Mouse (Mus musculus) intestine, embryonic 16.5 days (tissue): ENCODE data around the gene Usp19. TPM values are rescaled to one million over a fixed set of nuclear protein-coding genes. Genes with fewer than 3 reads are reported as not detected.

Source experiments
- ATAC-seq: fragments of 200-750 bp; cut with Nextera tagmentation; 2 replicates; pipeline ENCODE4 v1.8.0; 2017; ENCODE audit warnings: moderate TSS enrichment, moderate library complexity
- H3K27ac ChIP-seq: fragments of 300-500 bp; sonication (generic); 2 replicates; pipeline ENCODE4 v1.5.1; 2014; ENCODE audit warnings: mild to moderate bottlenecking, low read length
- H3K27me3 ChIP-seq: fragments of 300-500 bp; sonication (generic); replicated peaks from 2 replicates; pipeline ENCODE4 v1.6.1; 2014; ENCODE audit warnings: low read length, control low read depth, mixed read lengths; ENCODE audit not compliant: control insufficient read depth, insufficient read depth
- H3K36me3 ChIP-seq: fragments of 300-500 bp; sonication (generic); 2 replicates; pipeline ENCODE4 v1.6.1; 2014; ENCODE audit warnings: low read length, control low read depth; ENCODE audit not compliant: control insufficient read depth, insufficient read depth
- H3K4me1 ChIP-seq: fragments of 300-500 bp; sonication (generic); 2 replicates; pipeline ENCODE4 v1.6.1; 2014; ENCODE audit warnings: low read length, control low read depth, mixed read lengths; ENCODE audit not compliant: control insufficient read depth, insufficient read depth
- H3K4me2 ChIP-seq: fragments of 300-500 bp; sonication (generic); 2 replicates; pipeline ENCODE4 v1.6.1; 2014; ENCODE audit warnings: low read depth, low read length, control low read depth
- H3K4me3 ChIP-seq: fragments of 300-500 bp; sonication (generic); 2 replicates; pipeline ENCODE4 v1.5.1; 2014; ENCODE audit warnings: mild to moderate bottlenecking, low read length
- H3K9ac ChIP-seq: fragments of 300-500 bp; sonication (generic); 2 replicates; pipeline ENCODE4 v1.6.1; 2014; ENCODE audit warnings: low read depth, low read length
- H3K9me3 ChIP-seq: fragments of 300-500 bp; sonication (generic); 2 replicates; pipeline ENCODE4 v1.6.1; 2016; ENCODE audit warnings: low read length, control low read depth; ENCODE audit not compliant: control insufficient read depth
- WGBS: fragments of 180-500 bp; shearing (Covaris S2); extraction: QIAGEN DNeasy Blood & Tissue Kit; methylation state at CpG from one replicate; pipeline ENCODE4 v1.1.7; 2014; 5-methylcytosine and 5-hydroxymethylcytosine counted together
- polyA plus RNA-seq: library from polyadenylated mRNA; unstranded; fragments of >200 nt; fragmentation: Nextera tagmentation; extraction: Ambion mirVana; gene quantifications from 2 replicates; pipeline ENCODE4 v1.2.1, GENCODE M21; 2015

Usp19 gene
- polyA plus RNA-seq = 35.7 and 42.8 TPM in 2 replicates

DNA sequence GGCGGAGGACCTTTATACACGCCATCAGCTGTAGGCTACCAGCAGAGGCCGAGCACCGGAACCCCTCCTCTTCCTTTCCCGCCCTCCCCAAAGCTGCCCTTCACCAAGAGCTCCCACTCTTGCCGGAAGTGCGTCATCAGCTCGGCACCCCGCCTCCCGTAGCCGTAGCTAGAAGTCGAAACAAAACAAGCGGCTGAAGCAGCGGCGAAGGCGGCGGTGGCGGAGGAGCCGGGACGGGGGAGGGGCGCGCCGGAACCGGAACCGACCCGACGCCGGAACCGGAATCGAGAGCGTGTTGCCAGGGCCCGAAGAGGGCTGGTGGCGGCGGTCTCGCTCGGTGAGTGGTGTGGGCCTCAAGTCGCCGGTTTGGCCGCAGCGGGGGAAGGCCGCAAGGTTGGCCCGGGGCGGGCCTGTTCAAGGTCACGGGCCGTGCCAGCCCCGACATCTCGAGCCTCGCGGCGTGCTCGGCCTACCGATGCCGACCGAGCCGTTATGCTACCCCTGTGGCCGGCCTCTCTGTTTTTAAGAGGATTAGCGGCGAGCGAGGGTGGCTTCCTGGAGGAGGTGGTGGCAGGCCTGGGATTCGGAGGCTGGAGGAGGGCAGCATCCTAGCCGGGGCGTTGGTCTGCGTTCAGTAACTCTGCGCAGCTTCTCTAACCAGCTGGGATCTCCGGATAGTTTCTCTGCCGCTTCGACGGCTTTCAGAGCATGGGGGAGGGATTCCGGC is at the start of gene Usp19:
Gene Usp19 (plus strand): TSS at position 44 of the 727 bp plus-strand sequence.
- Histone ChIP-seq H3K9ac (peak within 1 kb of the TSS; percentile 96), H3K27me3 (no peaks in the 10 kb centered on the region), H3K4me1 (peaks cover 21% of the 10 kb centered on the region), H3K9me3 (no peaks in the 10 kb centered on the region), H3K36me3 (peaks cover 45% of the 10 kb centered on the region), H3K4me3 (peak within 1 kb of the TSS; percentile 98), H3K27ac (peak within 1 kb of the TSS; percentile 97), H3K4me2 (peak within 1 kb of the TSS; percentile 95)
- WGBS = under 1% methylated on average over 68 of the region's 69 CpGs
- ATAC-seq = peak; percentile 96

- ATAC-seq = no peak
- Histone ChIP-seq H3K9me3 (no peaks in the 10 kb centered on the region), H3K9ac (no peak overlapping the region), H3K27ac (no peak overlapping the region), H3K4me1 (peaks cover 4% of the 10 kb centered on the region; the same call in 1 of the 2 replicates), H3K4me2 (no peak overlapping the region), H3K4me3 (no peak overlapping the region), H3K36me3 (no peaks in the 10 kb centered on the region), H3K27me3 (no peaks in the 10 kb centered on the region)
- WGBS = 82% methylated on average over 11 of the region's 11 CpGs
Observed at GRCm38 (mm10) chr9:108441236-108441919, 49.0 kb upstream of the Usp19 start.

GRCm38 (mm10) chr9:108445125-108445524 is 45.3 kb upstream of the Usp19 start:
- Histone ChIP-seq H3K27me3 (no peaks in the 10 kb centered on the region), H3K4me2 (no peak overlapping the region), H3K4me3 (no peak overlapping the region), H3K4me1 (peaks cover 11% of the 10 kb centered on the region), H3K27ac (no peak overlapping the region), H3K9ac (no peak overlapping the region), H3K36me3 (no peaks in the 10 kb centered on the region; the same call in 1 of the 2 replicates), H3K9me3 (no peaks in the 10 kb centered on the region)
- WGBS = 64% methylated on average over 9 of the region's 9 CpGs
- ATAC-seq = no peak

DNA sequence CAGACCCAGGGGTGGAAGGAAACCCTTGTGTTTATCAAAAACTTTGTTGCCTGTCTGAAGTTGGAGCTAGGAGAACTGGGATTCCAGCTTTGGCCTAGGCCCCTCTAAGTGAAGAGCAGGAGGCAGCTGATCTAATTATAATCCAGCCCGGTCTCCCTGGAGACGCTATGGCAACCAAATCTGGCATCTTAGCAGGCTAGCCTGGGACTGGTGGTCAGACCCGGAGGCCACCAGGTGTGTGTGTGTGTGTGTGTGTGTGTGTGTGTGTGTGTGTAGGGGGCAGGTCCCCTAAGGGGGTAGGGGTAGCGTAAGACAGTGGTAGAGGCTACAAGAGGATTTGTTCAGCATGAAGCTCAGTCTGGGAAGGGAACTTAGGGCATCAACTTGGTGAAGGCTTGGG is 40.5 kb upstream of the Usp19 start:
- Histone ChIP-seq H3K4me1 (peaks cover 30% of the 10 kb centered on the region), H3K4me2 (peak overlapping the region; percentile 98), H3K9me3 (no peaks in the 10 kb centered on the region), H3K27ac (peak overlapping the region; percentile 54), H3K36me3 (no peaks in the 10 kb centered on the region; the same call in 1 of the 2 replicates), H3K4me3 (peak overlapping the region; percentile 66; the same call in 1 of the 2 replicates), H3K27me3 (no peaks in the 10 kb centered on the region), H3K9ac (peak overlapping the region; percentile 46; the same call in 1 of the 2 replicates)
- 54% methylated on average over 4 of the region's 4 CpGs for WGBS
- ATAC-seq = no peak

- ATAC-seq = peak; percentile 39
- 59% methylated on average over 21 of the region's 21 CpGs for WGBS
- Histone ChIP-seq H3K4me1 (peaks cover 30% of the 10 kb centered on the region), H3K9me3 (no peaks in the 10 kb centered on the region), H3K36me3 (no peaks in the 10 kb centered on the region; the same call in 1 of the 2 replicates), H3K4me3 (peak overlapping the region; percentile 66), H3K27ac (peak overlapping the region; percentile 66), H3K4me2 (peak overlapping the region; percentile 98), H3K27me3 (no peaks in the 10 kb centered on the region), H3K9ac (peak overlapping the region; percentile 46; the same call in 1 of the 2 replicates)
Observed at GRCm38 (mm10) chr9:108450292-108451169, 39.9 kb upstream of the Usp19 start.

GRCm38 (mm10) chr9:108451170-108451493 is 39.3 kb upstream of the Usp19 start:
- peak overlapping the region; percentile 66 for H3K4me3 ChIP-seq

GRCm38 (mm10) chr9:108451519-108452160 is 38.8 kb upstream of the Usp19 start:
- Histone ChIP-seq H3K27ac (peak overlapping the region; percentile 66), H3K9ac (peak overlapping the region; percentile 74), H3K9me3 (no peaks in the 10 kb centered on the region), H3K4me3 (peak overlapping the region; percentile 66), H3K4me2 (peak overlapping the region; percentile 98), H3K36me3 (no peaks in the 10 kb centered on the region; the same call in 1 of the 2 replicates), H3K4me1 (peaks cover 30% of the 10 kb centered on the region), H3K27me3 (no peaks in the 10 kb centered on the region)
- ATAC-seq = peak; percentile 9
- WGBS = 57% methylated on average over 6 of the region's 6 CpGs

More at GRCm38 (mm10) chr9:108451170-108451493, 39.3 kb upstream of the Usp19 start:
- no peak for ATAC-seq
- Histone ChIP-seq H3K27me3 (no peaks in the 10 kb centered on the region), H3K4me1 (peaks cover 30% of the 10 kb centered on the region), H3K4me2 (peak overlapping the region; percentile 98), H3K27ac (peak overlapping the region; percentile 66), H3K36me3 (no peaks in the 10 kb centered on the region; the same call in 1 of the 2 replicates), H3K9ac (peak overlapping the region; percentile 46; the same call in 1 of the 2 replicates), H3K9me3 (no peaks in the 10 kb centered on the region)
- 74% methylated on average over 6 of the region's 6 CpGs for WGBS

DNA sequence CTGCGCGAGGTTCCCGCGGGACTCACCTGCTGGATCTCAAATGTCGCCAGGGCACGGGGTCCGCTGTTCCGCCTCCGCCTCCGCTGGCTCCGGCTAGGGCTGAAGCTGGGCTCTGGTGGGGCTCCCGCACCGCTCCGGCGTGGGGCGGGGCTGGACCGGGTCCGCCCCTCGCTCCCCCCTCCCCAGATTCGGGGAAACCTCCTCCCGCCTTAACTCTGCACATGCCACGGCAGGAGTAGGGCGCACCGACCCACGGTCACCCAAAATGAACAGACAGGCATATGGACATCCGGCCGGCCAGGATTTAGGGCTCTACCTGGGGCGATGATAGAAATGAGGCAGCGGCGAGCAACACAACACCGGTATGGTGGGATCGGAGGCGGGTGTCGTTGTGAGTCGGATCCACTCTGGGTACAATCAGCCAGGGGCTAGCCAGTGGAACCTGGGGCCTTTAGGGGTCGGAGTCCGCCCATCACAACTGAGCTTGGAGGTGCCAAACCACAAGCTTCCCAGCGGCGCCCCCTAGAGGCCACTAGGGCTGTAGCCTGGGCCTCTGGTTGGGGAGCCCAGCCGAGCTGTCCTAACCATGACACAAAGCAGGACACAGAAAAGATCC is 38.0 kb upstream of the Usp19 start:
- Histone ChIP-seq H3K4me2 (peak overlapping the region; percentile 98), H3K4me1 (peaks cover 30% of the 10 kb centered on the region), H3K9ac (peak overlapping the region; percentile 74), H3K4me3 (peak overlapping the region; percentile 66), H3K27ac (peak overlapping the region; percentile 66), H3K9me3 (no peaks in the 10 kb centered on the region), H3K27me3 (no peaks in the 10 kb centered on the region), H3K36me3 (no peaks in the 10 kb centered on the region; the same call in 1 of the 2 replicates)
- ATAC-seq = peak; percentile 88
- under 1% methylated on average over 38 of the region's 40 CpGs for WGBS
